Mouse (Mus musculus): Measurements from ENCODE around the gene Pbx1. TPM values are rescaled to one million over a fixed set of nuclear protein-coding genes. Genes with fewer than 3 reads are reported as not detected.
A peak's percentile ranks its signal among the peaks of the same experiment; 100 is the strongest.

Pbx1 gene
- total RNA-seq, 2 experiments from 2014 or later = 25.2 to 28.0 TPM

DNA sequence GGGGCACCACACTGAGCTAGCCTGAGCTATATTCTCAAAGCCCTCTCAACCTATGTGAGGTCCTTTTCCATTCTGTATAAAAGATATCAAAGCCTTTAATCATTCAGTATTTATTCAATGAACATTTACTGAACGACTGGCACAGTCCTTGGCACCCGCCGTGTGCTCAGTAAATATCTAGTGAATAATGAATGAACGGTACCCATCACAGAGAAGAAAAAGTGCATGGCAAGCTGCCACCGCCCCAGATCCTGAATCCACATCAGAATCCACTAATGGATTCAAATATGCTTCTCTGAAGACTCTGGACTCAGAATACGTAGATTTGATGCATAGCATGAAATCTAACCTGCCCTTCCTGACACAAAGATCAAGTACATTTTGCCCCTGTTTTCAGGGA, 45.9 kb downstream of the Pbx1 start:
- no peak for DNase-seq (ENCODE audit: low spot score)

DNA sequence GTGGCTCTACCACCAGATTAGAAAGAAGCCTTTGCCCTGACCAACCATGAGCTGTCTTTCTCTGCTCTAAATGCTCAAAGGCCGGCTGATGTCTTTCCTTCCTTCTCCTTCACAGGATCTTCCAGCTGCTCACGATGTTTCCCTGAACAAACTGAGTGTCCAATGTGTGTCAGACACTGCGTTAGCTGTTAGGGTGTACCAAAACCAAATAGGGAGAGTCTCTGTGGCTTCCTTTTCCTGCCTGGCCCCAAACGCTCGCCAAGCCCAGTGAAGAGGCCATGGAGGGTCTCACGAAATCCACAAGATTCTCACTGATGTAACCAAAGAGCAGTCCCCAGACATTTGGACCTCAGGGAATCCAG, 47.5 kb downstream of the Pbx1 start:
- no peak for DNase-seq (ENCODE audit: low spot score)

DNA sequence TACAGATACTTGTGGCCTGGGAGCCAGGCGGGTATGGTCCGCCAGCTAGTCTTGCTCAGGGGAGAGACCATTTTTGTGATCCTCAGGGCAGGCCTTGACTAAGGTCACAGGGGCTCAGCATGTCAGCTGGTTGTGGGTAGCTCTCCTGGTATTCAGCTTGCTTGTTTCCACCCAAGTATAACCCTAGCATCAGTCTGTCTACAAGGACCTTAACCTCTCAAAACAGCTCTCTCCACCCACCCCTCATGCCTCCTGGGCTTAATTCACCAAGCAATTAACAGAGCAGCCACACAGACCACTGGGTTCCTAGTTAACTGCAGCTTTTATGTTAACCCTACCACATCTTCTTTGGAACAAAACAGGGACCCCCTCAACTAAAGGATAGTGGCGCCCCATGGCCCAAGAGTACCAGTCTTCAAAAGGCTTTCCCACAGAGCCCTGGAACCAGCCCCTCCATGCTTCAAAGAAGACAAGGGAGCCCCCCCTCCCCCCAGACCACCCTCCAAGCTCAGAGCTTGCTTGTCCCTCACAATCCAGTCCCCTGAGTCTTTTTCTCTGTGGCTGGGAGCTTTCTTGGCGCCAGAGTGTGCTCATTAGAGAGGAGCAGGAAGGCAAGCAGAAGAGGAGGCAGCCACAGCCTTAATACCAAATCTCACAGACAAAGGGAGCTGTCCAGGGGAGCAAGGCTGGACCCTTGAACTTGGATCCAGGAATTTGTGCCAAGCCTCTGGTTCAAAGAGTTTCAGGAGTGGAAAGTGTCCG, 48.1 kb downstream of the Pbx1 start:
- no peak for DNase-seq (ENCODE audit: low spot score)

DNA sequence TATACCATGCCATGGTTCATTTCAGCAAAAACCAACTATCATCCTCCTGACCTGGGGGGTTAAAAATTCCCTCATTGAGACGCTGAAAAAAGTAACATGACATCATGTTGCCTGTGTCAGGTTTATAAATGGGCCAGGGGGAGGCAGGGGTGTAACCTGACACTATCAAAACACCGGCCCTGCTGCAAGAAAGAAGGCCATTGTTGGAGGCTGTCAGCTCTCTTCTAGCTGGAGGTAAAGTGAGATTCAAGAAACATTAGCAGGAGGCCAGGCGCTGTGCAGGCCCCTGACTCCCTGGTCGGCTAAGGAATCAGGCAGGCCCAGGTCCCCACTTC, 49.3 kb downstream of the Pbx1 start:
- no peak for DNase-seq (ENCODE audit: low spot score)

DNA sequence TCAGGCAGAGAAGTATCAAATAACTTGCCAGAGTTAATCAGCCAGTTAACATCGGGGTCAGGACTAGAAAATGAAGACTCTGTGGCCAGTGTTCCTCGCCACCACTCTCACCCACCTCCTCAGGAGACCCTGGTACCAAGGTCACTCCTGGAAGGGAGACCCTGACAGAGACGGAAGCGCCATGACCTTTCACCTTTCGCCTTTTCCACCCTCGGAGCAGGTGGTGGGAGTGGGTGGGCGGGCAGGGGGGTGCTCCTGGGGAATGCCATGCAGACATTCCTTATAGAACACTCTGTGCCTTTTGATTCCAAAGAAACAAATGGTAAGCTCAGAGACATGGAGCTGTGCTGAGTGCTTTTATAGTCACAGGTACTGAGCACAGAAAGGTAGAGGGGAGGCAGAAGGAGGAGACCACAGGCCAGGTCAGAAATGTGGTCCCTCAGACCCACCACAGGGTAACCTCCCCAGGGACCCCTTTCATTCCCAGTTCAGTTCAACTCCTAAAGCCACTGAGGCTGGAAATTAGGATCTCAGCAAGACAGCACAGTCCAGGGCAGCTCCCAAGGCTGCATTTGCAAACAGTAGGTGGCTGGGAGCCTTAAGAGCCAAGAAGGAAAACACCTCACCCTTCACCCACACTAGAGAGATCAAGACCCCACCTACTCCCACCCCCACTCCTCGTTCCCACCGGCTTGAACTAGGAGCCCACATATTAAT, 49.8 kb downstream of the Pbx1 start:
- no peak for DNase-seq (ENCODE audit: low spot score)

DNA sequence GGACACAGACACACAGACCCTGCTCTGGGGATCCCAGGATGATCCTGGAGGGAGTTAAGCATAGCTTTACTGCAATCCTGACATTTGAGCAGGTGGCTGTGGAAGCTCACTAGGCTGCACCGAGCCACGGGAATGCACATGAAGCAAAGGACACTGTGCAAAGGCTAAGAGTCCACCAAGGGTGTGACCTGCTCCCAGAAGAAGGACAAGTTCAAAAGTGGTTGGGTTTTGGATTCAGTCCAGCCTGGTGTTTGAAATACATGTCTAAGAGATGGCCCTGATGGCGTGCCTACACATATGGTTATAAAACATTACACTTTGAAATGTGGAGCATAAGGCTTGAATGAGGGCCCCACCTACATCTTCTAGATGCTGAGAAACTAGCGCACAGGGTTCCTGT, 50.6 kb downstream of the Pbx1 start:
- peak; percentile 18 for DNase-seq (ENCODE audit: low spot score)

DNA sequence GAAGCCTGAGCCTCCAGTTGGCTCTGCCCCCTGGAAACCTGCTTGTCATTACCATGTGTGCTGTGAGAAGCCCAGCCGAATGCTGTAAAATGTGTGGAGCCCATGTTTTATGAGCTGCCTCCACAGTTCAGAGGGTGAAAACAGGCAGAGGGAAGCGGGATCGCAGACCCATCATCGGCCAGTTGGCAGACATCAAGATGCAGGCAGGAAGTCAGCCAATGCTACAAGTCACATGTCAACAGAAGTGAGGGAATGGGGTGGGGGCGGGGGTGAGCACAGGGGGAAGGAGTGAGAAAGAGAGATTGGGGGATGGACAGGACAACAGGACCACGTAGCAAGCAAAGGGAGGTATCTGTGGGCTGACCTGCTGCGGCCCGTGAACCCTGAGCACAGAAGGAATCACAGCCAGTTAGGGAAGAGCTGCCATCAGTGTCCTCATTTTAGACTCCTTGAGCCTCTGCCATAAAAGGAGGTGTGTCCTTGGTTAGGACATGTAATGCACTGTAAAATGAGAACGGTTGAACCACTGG, 51.8 kb downstream of the Pbx1 start:
- peak; percentile 69 for DNase-seq (ENCODE audit: low spot score)

DNA sequence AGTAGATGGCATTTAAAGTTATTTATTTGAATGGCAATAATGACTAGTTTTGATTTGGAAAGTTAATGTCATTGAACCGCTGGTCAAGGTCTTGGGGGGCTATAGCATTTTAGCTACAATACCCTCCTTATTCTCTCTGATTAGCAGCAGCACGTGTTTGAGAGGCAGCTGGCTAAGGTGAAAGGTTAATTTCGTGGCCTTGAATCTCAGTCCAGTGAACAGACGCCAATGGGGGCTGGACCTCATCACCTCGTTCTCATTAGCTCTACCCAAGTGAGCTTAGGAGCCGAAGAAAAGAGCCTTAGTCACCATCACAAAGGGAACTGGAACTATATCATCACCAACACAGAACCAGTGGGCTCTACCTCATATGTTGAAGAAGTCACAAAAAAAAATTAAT, 54.4 kb downstream of the Pbx1 start:
- no peak for DNase-seq (ENCODE audit: low spot score)

DNA sequence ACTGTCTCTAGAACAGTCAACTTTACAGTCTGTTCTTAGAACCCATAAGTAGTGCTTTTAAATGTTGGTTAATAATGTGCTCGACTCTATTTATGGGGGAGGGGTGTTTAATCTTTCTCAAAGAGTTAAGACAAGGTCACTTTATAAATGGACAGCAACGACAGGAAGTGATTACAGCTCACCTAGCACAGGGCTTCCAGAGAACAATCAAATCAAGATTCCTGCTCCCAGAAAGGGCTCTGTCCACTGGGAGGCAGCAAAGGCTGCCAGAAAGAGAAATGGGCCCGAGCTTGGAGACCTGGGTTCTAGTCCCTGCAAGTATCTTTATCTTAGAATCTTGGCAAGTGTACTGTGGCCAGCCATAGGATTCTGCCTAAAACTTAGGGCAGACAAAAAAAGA, 55.7 kb downstream of the Pbx1 start:
- DNase-seq (ENCODE audit: low spot score) = no peak

DNA sequence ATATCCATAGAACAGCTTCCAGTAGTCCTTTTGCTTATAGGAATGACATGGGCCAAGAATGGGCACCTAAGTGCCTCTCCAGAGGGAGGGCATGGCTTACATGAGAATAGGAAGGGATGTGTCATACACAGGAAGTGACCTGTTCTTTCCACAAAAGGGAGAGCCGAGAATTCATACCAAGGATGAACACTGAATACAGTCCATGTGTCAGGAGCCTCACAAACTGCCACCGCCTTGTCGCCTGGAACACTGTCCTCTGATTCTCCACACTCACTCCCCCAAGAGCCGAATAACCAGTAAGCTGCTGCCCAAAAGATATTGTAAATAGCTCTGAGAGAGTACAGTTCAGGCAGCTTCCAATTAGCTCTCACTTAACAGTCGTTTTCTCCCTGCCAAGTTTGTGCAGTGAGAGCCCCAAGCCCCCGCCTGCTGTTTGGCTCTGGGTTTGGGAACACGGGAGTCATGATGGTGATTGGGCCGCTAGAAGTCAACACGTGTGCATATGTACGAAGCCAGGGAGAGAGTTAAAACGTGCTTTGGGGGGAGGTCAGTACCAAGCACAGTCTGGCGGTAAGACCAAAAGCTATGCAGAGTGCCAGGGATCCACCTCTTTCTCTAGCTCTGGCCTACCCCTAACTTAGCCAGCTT, 57.0 kb downstream of the Pbx1 start:
- peak; percentile 30 for DNase-seq (ENCODE audit: low spot score)

DNA sequence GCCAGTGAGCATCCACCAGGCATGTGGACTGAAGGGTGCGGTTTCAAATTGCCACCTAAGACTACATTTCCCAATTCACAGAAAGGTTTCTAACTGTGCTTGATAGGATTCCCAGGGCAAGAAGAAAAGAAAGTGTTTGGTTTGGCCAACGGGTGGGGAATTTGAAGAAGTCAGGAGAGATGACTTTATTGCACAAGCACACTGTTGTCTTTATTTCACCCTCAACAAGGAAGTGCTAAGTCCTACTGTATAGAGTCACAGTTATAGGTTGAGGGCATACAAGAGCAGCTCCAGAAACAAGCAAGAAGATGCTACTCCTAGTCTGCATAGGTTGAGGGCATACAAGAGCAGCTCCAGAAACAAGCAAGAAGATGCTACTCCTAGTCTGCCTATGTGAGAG, 60.0 kb downstream of the Pbx1 start:
- DNase-seq (ENCODE audit: low spot score) = no peak

DNA sequence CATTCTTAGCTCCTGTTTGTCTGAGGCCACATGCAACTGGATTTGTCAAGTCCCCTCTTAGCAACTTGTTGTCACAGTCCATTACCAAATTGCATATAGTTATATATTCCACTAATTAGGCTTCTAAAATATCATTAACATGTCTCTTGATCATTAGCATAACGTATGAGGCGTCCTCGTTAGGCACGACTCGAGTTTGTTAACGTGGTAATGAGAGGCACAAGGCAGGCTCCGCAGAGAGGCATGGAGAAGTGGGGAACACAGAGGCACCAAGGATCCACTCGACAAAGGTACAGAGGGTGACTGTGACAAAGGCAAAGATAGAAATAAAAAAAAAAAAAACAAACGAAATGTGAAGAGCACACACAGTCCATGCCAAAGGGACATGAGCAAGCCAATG, 61.1 kb downstream of the Pbx1 start:
- DNase-seq (ENCODE audit: low spot score) = no peak

DNA sequence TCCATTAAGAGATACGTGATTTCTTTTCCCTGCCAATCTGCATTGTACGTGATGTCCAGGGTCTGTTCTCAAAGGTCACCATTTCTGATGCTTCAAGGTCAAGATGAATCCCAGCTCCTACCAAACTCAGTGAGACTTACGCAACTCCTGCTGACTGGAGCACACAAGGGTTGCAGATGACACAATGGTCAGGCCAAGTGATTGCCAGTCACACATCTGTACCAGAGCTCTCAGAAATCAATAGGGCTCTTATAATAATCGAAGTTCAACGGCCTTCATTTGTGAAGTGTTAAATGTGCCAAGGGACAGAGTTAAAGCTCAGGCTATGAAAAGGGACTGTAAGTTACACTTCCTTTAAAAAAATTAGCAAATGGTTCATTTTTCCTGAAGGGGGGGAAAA, 65.8 kb downstream of the Pbx1 start:
- DNase-seq (ENCODE audit: low spot score) = no peak

DNA sequence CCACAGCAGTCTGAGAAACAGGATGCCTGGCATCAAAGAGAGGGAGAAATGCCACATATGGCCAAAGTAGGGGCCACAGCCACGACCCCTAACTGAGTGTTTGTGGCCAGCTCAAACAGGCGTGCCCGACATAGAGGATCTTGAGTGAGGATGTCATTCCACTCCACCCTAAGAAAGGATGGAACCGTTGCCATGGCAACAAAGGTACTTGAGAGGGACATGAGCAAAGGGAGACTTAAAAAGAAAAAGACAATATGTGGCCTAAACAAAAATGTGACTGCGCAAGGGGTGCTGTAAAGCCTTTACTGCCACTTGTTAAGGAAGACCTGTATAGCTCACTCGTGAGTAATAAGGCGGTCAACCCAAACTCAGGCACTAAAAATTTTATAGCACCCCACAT, 67.7 kb downstream of the Pbx1 start:
- no peak for DNase-seq (ENCODE audit: low spot score)

DNA sequence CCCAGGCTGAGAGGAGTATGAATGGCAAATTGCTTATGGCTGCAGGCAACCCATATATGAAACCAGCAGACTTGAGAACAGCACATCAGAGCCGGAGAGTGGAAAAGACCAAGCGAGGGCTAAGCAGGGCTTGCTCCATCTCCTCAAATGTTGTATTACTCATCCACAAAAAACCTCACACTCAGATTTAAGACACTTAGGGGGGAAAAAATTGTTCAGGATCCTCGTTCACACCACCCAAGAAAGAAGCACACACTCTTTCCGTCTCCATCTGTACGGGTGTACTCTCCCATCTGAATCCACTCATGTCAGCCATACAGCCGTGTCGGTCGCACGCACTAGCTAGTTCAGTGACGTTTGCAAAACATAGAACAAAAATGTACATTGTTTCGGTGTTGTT, 69.0 kb downstream of the Pbx1 start:
- no peak for DNase-seq (ENCODE audit: low spot score)

DNA sequence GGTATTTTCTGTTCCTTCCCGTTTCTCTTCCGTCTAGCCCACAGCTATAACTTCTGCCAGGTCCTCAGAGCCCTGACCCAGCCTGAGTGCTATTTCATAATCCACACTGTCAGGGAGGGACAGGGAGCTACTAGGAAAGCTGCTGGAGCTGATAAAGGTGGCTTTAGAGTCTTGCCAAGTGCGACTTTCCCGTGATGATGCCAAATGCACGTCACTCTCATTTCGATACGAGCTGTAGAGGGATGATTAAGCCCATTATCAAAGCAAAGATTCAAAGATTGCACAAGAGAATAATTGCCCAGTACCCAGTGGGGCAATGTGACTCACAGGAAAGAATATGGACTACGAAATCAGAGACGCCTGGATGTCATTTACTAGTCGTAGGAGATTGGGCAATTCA, 69.6 kb downstream of the Pbx1 start:
- peak; percentile 25 for DNase-seq (ENCODE audit: low spot score)

DNA sequence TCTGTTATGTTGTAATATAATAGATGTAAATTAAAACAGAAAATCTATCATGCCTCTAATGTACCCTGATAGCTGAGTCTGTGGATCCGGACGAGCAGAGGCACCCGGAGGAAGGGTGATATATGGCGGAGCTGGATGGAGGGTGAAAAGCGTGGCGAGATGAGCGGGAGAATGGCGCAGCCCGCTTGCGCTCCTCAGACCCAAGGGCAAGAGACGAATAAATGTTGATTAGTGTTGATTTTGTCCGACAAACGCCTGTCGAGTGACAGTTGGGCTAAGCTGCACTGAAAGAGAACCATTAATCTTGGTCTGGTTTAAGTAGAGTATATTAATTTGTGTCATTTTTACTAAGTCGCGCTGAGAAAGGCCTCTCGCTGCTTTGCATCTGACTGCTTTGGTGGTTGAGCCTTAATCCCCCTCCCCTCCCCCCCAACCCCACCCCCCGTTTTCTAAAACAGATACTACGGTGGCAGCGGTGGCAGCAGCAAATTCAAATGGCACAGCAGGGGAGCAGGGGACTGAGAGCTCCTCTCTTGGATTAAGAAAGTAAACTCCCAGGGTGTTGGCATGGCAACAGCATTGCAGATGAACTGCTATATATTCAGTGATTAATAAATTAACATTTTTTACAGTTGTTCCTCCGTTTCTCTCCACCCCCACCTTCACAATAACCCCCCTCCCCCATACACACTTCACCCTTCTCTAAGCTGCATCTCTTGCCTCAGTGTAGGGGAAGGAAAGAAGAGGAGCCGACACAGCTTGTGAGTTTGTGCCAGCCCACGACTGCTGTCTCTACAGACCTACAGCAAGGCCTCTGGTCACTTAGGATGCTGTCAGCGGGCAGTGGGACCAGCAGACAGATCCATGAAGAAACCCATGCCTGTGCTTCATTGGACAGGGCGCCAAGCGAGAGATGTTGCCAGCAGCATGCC, 74.1 kb downstream of the Pbx1 start:
- DNase-seq (ENCODE audit: low spot score) = no peak

DNA sequence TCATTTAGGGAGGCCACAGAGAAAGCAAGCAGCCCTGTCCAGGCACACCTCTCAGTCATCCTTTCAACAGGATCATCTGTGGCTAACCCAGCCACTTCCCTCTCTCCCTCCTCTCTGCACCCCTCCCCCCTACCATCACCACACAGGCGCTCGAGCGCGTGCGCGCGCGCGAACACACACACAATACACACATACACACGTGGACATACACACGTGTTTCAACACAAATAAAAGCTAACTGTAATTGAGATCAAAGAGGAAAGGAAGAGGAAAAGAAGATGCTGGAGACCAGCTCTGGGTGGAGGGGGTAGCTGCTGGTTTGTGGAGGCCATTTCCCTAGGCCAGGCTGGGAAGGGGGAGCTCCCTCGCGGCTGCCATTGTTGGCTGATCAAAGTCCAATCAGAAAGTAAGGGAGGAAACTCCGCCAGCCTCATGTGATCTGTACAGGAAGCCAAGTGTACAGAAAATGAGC, 75.1 kb downstream of the Pbx1 start:
- DNase-seq (ENCODE audit: low spot score) = no peak

DNA sequence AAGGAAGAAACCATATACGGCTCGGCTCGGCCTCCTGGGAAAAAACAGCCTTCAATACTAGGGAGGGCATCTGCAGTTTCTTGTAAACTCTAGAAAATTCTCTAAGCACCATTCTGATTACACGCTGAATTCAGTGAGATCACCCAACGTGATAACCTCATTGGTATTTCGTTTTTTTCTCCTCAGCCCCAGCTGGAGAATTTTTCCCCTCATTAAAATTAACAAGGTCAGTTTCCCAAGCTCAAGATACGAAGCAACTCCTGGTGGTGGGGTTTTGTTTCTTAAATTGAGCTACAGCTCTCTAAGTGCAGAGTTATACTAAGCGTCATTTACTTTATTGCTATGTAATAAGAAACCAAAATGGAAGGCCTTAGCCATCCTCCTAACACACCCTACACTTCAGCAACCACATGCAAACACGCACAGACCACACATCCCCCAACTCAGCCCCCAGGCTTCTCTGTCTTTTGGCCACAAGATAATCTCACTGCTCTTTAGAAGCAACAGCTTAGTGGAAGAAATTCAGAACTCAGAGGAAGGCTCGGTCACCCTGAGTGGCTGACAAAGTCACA, 76.0 kb downstream of the Pbx1 start:
- no peak for DNase-seq (ENCODE audit: low spot score)

DNA sequence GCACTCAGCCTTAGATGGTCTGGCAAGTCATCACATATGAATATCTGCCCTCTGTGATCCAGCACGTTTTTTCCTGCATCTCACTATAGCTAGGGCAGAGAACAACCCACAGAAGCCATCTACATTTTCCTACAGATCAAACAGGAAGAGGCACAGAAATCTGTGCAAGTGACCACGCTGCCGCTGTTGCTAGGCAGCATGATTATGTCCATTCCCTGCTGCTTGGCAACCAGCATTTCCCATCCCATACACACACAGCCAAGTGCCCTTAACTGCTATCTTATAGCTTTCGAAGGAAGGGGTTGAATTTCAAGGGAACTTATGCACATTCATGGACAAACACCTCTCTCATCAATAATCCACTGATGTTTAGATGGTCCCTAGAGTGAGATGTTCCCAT, 77.1 kb downstream of the Pbx1 start:
- DNase-seq (ENCODE audit: low spot score) = no peak

Data from gastrocnemius, adult 18-20 months (tissue).